Mouse (Mus musculus): ENCODE results near the gene Cenpu. TPM values are rescaled to one million over a fixed set of nuclear protein-coding genes. Genes with fewer than 3 reads are reported as not detected.

Cenpu gene
- 0.36 and 1.5 TPM in 2 replicates for polyA plus RNA-seq (2012; rRNA removed; ENCODE audit: low replicate concordance)

DNA sequence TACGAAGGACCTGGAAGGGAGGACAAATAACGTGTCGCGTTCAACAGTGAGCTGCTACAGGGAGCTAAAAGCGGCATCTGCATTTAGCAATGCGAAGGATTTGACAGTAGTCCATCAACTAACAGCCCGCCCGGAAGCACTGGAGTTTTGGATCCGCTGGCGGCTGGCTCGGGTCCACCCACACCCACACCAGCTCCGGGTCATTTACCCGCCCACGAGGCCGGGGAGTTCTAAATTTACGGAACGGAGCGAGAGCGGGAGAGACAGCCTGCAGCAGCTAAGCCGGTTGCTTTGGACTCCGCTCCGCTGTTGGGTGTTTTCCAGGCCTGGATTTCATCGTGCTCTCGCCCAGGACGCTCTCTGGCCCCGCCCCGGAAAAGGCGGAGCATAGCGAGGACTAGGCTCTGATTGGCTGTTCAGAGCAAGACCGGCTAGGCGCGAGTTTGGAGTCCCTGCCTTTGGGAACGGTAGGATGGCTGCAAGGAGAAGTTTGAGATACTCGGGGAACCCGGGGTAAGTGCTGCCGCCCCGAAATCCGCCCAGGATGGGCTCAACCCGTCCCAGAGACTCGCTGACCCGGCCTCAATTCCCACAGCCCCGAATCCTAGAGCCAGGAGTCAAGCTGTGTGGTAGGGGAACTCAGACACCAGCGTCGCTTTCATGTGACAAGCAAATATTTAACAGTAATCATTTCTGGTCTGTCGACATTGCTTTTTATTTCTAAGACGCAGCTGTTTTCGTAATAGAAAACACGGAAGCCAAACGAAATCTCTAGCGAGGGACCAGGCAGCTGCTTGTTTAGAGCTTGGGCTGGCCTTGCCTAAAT is at the start of gene Cenpu:
Gene Cenpu (plus strand): TSS at position 414 of the 826 bp plus-strand sequence.

DNA sequence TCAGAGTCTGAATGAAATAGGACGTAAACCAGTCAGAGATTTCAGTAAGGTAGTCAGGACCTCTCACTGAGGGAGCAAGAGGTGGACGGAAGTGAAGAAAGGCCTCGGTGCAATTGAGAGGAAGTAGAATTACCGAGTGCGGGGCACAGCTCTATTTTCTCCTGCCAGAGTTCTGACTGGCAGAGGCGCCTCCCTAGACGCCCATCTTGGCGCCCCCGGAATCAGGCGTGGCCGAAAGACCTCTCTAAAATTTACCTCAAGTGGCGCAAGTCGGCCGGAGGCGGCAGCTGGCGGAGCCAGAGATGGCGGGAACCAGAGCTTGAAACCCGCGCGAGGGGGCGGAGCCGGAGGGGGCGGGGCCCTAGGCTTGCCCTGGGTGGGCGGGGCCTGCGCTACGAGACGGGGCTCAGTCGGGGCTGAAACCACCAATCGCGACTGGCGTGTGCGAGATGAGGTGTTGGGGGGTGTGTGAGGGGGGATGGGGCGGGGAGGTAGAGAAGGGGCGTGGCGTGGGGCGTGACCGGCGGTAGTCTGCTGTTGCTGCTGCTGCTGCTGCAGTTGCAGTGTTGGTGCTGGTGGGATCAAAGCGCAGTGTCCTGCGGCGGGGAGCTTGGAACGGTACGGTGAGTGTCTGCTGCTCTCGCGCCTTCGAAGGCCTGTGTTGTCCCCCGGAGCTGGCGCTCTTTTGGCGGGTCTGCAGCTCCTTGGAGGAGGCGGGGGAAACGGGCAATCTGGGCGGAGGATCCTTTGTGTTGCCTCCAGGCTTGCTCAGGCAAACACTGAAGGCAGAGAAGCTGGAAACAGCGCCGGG is 65.3 kb downstream of the Cenpu start, which contains the start of the genes Primpol and Casp3:
Gene Primpol (minus strand): TSS at position 334 of the 811 bp plus-strand sequence.
Gene Casp3 (plus strand): TSS at position 413 of the 811 bp plus-strand sequence.

Other genes starting within 250 kb of the Cenpu start
- gene Acsl1, start 81.0 kb upstream of the Cenpu start, polyA plus RNA-seq (2012; rRNA removed; ENCODE audit: low replicate concordance) = 263 and 321 TPM in 2 replicates
- gene Primpol, start 65.2 kb downstream of the Cenpu start, polyA plus RNA-seq (2012; rRNA removed; ENCODE audit: low replicate concordance) = 0.91 and 1.6 TPM in 2 replicates
- 4.5 and 7.7 TPM in 2 replicates for gene Casp3, start 65.3 kb downstream of the Cenpu start, polyA plus RNA-seq (2012; rRNA removed; ENCODE audit: low replicate concordance)
- gene Irf2, start 187.7 kb downstream of the Cenpu start, polyA plus RNA-seq (2012; rRNA removed; ENCODE audit: low replicate concordance) = 16.8 and 19.8 TPM in 2 replicates